Mouse (Mus musculus) layer of hippocampus, adult 18-20 months (tissue): ENCODE measurements around the gene Olfr1337. TPM values are rescaled to one million over a fixed set of nuclear protein-coding genes. Genes with fewer than 3 reads are reported as not detected.
"Not testable (repeated sequence)": the region's sequence is repeated elsewhere in the genome, so short reads cannot be mapped to it uniquely, and the experiment has no call there.

ENCODE experiments used
- DNase-seq, 2 experiments: peaks; one replicate each; pipeline ENCODE4 v3.0.0; 2022; ENCODE audit warnings: low spot score in 2 of 2
- long read RNA-seq: library from polyadenylated mRNA; stranded (forward); transcript quantifications from one replicate; pipeline ENCODE4 v2.0.0, GENCODE M21; 2021
- total RNA-seq, 2 experiments: library from RNA; stranded (reverse); gene quantifications; 2 replicates each; pipeline ENCODE4 v1.2.3; 2021

Gene Olfr1337
- not detected for total RNA-seq
- long read RNA-seq = 0 reads

DNA sequence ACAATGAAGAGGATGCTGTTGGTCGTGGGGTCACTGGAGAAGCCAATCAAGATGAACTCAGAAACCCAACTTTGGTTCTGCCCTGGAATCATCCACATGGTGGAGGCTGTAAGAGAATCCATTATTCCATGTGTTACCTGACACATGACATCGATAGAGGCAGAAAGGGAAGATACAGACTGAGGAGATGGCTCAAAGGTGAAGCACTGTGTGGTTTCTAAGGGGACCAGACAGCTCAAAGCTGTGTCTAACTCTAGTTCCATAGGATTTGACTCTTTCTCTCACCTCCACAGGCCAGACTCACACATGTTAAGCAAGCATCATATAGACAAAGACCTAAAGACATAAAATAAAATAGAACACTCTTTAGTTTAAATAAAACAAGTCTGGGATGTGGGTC lies at the start of gene Olfr1337:
Gene Olfr1337 (minus strand): TSS at position 101 of the 400 bp plus-strand sequence.
- no peak for DNase-seq

DNA sequence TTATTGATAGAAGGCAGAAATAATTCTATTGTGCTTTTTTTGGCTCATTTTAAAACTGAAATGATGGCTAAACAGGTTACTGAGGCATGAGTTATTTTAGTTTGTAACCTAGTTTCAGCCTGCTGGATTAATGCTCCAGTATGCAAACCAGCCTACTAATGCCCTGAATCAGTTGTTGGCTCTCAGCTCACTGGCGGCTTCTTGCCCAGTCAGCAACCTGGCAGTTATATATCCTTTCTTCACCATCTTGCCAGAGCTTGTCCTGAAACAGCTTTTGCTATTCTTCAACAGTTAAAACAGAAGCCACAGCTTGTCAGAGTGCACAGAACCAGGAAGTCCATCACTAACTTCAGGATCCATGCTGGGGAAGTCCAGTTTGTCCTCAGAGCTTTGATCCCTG lies 36.5 kb upstream of the Olfr1337 start:
- peak in 1 of 2 experiments; percentile 6 for DNase-seq

DNA sequence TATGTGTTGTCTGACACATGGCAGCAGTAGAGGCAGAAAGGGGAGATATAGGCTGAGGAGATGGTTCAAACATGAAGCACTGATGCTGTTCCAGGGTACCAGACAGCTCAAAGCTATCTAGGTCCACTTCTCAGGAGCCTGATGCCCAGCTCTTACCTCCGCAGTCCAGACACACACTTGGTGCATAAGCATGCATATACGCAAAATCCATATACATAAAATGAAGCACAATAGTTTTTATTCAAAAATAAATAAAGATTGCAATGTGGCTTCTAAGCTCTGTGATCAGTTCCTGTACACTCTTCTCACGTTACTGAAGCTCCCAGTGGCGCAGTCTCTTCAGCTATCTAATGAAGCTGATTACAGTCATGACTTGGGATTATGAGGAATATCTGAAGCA lies 27.5 kb upstream of the Olfr1337 start, which contains the start of gene Olfr1335:
Gene Olfr1335 (minus strand): TSS at position 101 of the 400 bp plus-strand sequence.
- no peak for DNase-seq

DNA sequence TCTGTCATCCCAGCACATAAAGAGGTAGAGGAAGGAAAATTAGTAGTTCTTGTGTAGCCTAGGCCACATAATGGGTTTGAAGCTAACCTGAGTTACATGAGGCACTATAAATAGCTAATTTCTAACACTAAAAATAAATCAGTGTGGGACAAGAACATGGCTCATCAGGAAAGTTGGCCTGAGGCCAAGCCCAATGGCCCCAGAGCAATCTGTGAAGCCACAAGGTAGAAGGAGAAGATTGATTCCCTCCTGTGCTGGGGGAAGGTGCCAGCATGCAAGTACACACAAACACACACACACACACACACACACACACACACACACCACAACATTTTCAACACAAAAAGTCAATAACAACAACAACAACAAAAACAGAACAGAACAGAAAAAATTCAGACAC lies 10.4 kb upstream of the Olfr1337 start:
- DNase-seq = not testable (repeated sequence)

DNA sequence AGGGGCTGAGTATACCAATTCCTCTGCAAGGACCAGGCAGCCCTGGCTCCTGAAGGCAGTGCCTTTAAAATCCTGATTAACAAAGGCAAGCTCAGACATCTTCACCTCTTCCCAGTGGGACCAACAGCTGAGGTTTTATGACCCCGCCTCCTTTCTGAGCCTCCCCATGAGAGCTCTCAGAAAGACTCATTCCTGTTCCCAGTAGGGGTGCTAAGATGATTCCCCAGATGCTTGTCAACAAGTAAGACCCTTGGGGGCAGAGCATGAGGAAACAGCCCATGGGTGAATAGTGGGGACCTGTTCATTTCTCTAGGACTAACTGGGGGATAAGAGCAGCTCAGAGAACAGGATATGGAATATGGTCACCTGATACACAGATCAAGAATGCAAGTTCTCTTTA lies 23.7 kb downstream of the Olfr1337 start, which contains the start of gene Olfr1338:
Gene Olfr1338 (minus strand): TSS at position 101 of the 400 bp plus-strand sequence.
- no peak for DNase-seq

DNA sequence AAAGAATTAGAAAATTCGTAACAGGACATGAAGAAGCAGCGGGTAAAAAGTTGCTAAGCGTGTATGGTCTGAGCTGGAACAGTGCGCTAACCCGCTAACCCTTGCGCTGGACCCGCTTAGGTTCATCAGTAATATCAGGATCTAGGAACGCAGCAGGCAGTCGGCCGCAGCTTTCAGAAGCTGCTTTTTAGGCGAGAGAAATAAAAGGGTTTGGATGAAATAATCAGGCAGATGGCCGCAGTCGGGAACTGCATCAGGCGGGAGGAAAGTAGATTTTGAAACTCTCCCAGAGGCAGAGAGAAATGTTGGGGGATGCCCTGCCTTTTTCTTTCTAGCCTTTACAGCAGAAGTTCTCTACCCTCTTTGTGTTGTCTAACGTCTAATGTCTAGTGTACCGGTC lies 40.5 kb downstream of the Olfr1337 start:
- DNase-seq = peak in 1 of 2 experiments; percentile 31

DNA sequence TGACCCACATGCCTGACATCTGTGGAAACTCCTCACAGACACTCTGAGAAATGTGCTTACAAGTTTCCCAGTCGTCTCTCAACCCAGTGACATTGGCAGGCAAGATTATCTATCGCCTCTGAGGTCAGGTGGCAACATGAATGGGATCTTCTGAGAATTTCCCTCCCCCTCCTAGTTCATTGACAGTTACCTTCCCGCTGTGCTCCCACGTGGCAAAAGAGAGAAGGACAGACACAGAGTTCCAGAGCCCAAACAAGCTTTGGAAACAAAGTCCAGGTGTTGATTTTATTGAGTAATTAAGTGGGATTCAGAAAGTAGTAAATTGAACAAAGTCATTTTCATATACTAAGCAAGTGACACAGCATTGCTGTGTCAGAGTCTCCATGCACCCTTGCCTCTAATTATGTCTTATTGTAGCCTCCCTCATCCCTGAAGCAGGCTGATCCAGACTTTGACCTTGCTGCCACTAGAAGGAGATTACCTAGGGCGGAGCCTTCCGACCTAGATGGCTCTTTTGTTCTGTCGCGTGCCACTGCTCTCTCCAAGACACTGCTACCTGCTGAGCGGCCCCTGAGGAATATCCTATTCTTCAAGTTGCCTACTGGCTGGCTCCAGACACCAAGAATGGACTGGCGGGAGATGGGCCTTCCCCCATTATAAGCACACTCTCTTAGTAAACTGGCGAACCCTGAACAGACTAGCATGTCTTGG lies 41.2 kb downstream of the Olfr1337 start:
- no peak for DNase-seq

DNA sequence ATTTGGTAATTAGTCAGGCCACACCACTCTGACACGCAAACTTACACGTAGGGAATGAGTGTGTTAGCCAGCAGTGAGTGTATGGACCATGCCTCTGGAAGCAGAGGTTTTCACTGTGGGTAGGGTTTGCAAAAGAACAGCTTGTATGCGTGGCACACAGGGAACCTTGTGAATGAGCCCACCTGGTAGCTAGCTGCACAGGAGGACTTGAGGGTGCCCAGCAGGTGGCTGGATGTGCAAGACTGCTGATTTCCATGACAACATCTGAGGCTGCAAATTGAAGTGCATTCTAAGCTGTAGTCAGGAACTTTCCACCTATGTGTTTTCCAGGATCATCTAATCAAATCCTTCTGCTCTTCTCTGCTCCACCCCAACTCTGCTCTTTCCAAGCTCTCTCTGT lies 42.8 kb downstream of the Olfr1337 start:
- no peak for DNase-seq

DNA sequence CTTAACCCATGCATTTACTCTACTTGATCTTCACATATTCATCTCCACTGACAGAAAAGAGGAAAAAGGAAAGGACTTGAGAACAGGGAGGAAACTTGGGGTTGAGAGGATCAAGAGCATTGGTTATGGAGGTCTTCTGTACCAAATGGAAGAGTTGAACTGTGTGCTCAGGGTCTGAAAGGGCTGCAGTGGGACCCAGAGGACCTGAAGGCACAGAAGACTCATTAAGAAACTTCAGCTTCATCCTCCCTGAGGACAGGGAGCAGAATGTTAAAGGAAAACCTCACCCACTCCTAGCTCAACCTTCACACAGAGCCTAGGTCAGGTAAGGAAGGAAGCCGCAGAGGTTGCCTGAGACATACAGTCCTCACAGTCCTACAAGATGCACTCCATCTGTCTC lies 50.5 kb downstream of the Olfr1337 start, which contains the start of gene Olfr1339:
Gene Olfr1339 (plus strand): TSS at position 301 of the 400 bp plus-strand sequence.
- DNase-seq = no peak

Other genes starting within 250 kb of the Olfr1337 start
- gene Tmem125, start 238.5 kb downstream of the Olfr1337 start, total RNA-seq = 1 to 10 TPM; 6.7 to 7.1 TPM
- gene Cfap57, start 161.8 kb downstream of the Olfr1337 start, total RNA-seq = under 1 TPM; 0.41 to 0.84 TPM
- 10 to 100 TPM; 58.4 to 62.8 TPM for gene Ebna1bp2, start 161.8 kb downstream of the Olfr1337 start, total RNA-seq
- gene Olfr62, start 123.6 kb downstream of the Olfr1337 start, total RNA-seq = not detected
- not detected for gene Olfr1342, start 89.8 kb downstream of the Olfr1337 start, total RNA-seq
- gene Olfr1341, start 79.1 kb downstream of the Olfr1337 start, total RNA-seq = not detected
- gene Olfr1340, start 62.4 kb downstream of the Olfr1337 start, total RNA-seq = not detected
- not detected for gene Olfr1339, start 50.4 kb downstream of the Olfr1337 start, total RNA-seq
- gene Olfr1338, start 23.8 kb downstream of the Olfr1337 start, total RNA-seq = not detected
- not detected for gene Olfr1335, start 27.4 kb upstream of the Olfr1337 start, total RNA-seq
- gene Olfr1333, start 53.7 kb upstream of the Olfr1337 start, total RNA-seq = not detected
- not detected for gene Olfr1331, start 82.1 kb upstream of the Olfr1337 start, total RNA-seq
- gene Olfr1330, start 106.0 kb upstream of the Olfr1337 start, total RNA-seq = not detected
- gene Olfr1329, start 134.9 kb upstream of the Olfr1337 start, total RNA-seq = not detected
- not detected for gene Olfr1328, start 156.0 kb upstream of the Olfr1337 start, total RNA-seq
- under 1 TPM; 0.30 to 0.57 TPM for gene Lao1, start 179.0 kb upstream of the Olfr1337 start, total RNA-seq